Mouse (Mus musculus): ENCODE data around the gene Gm17657. TPM values are rescaled to one million over a fixed set of nuclear protein-coding genes. Genes with fewer than 3 reads are reported as not detected.
"Not testable (repeated sequence)": the region's sequence is repeated elsewhere in the genome, so short reads cannot be mapped to it uniquely, and the experiment has no call there.

The Gm17657 gene
- total RNA-seq, 2 experiments from 2014 or later, result not detected

GRCm38 (mm10) chr17:29551019-29551418 lies 1.6 kb upstream of the Gm17657 start:
- ATAC-seq (replicated peaks; ENCODE audit: low FRiP score, low TSS enrichment, poor library complexity, severe bottlenecking), result no peak

- ATAC-seq (replicated peaks; ENCODE audit: low FRiP score, low TSS enrichment, poor library complexity, severe bottlenecking), result no peak
These were observed 444 bp downstream of the Gm17657 start for GRCm38 (mm10) chr17:29548994-29549393.

- ATAC-seq (replicated peaks; ENCODE audit: low FRiP score, low TSS enrichment, poor library complexity, severe bottlenecking), result no peak
These were observed 944 bp downstream of the Gm17657 start for GRCm38 (mm10) chr17:29548494-29548893.

GRCm38 (mm10) chr17:29545241-29545640 lies 4.2 kb downstream of the Gm17657 start:
- ATAC-seq (replicated peaks; ENCODE audit: low FRiP score, low TSS enrichment, poor library complexity, severe bottlenecking), result no peak

- ATAC-seq (replicated peaks; ENCODE audit: low FRiP score, low TSS enrichment, poor library complexity, severe bottlenecking), result no peak
These were observed 5.4 kb downstream of the Gm17657 start for GRCm38 (mm10) chr17:29544064-29544463.

GRCm38 (mm10) chr17:29542831-29543690 lies 6.4 kb downstream of the Gm17657 start:
- ATAC-seq (replicated peaks; ENCODE audit: low FRiP score, low TSS enrichment, poor library complexity, severe bottlenecking), result no peak

- 0 out of 2 replicates have a peak, but pooled peaks have one; percentile 26 for ATAC-seq (replicated peaks; ENCODE audit: low FRiP score, low TSS enrichment, poor library complexity, severe bottlenecking)
These were observed 8.0 kb downstream of the Gm17657 start for GRCm38 (mm10) chr17:29541419-29541818.

GRCm38 (mm10) chr17:29540426-29540825 lies 9.0 kb downstream of the Gm17657 start:
- no peak for ATAC-seq (replicated peaks; ENCODE audit: low FRiP score, low TSS enrichment, poor library complexity, severe bottlenecking)

GRCm38 (mm10) chr17:29533866-29534265 lies 15.6 kb downstream of the Gm17657 start:
- no peak for ATAC-seq (replicated peaks; ENCODE audit: low FRiP score, low TSS enrichment, poor library complexity, severe bottlenecking)

GRCm38 (mm10) chr17:29531757-29532384 lies 17.6 kb downstream of the Gm17657 start:
- ATAC-seq (replicated peaks; ENCODE audit: low FRiP score, low TSS enrichment, poor library complexity, severe bottlenecking), result peak; percentile 47; the same call in 1 of the 2 replicates

- ATAC-seq (replicated peaks; ENCODE audit: low FRiP score, low TSS enrichment, poor library complexity, severe bottlenecking), result peak; percentile 39
These were observed 18.2 kb downstream of the Gm17657 start for GRCm38 (mm10) chr17:29531278-29531677.

GRCm38 (mm10) chr17:29530508-29530907 lies 18.9 kb downstream of the Gm17657 start:
- ATAC-seq (replicated peaks; ENCODE audit: low FRiP score, low TSS enrichment, poor library complexity, severe bottlenecking), result no peak

- no peak for ATAC-seq (replicated peaks; ENCODE audit: low FRiP score, low TSS enrichment, poor library complexity, severe bottlenecking)
These were observed 20.8 kb downstream of the Gm17657 start for GRCm38 (mm10) chr17:29528568-29529187.

GRCm38 (mm10) chr17:29525613-29526012 lies 23.8 kb downstream of the Gm17657 start:
- no peak for ATAC-seq (replicated peaks; ENCODE audit: low FRiP score, low TSS enrichment, poor library complexity, severe bottlenecking)

GRCm38 (mm10) chr17:29519731-29520130 lies 29.7 kb downstream of the Gm17657 start:
- ATAC-seq (replicated peaks; ENCODE audit: low FRiP score, low TSS enrichment, poor library complexity, severe bottlenecking), result no peak

GRCm38 (mm10) chr17:29518665-29519064 lies 30.8 kb downstream of the Gm17657 start:
- ATAC-seq (replicated peaks; ENCODE audit: low FRiP score, low TSS enrichment, poor library complexity, severe bottlenecking), result not testable (repeated sequence)

GRCm38 (mm10) chr17:29514435-29514834 lies 35.0 kb downstream of the Gm17657 start:
- peak; percentile 50; the same call in 1 of the 2 replicates for ATAC-seq (replicated peaks; ENCODE audit: low FRiP score, low TSS enrichment, poor library complexity, severe bottlenecking)

- ATAC-seq (replicated peaks; ENCODE audit: low FRiP score, low TSS enrichment, poor library complexity, severe bottlenecking), result peak; percentile 84
These were observed 36.3 kb downstream of the Gm17657 start for GRCm38 (mm10) chr17:29513044-29513730.

GRCm38 (mm10) chr17:29510691-29511090 lies 38.7 kb downstream of the Gm17657 start:
- ATAC-seq (replicated peaks; ENCODE audit: low FRiP score, low TSS enrichment, poor library complexity, severe bottlenecking), result no peak

All from megakaryocyte-erythroid progenitor cell, adult 5-6 weeks (primary cell).